Mouse (Mus musculus) midbrain, embryonic 15.5 days (tissue): ENCODE results near the gene Syce1. TPM values are rescaled to one million over a fixed set of nuclear protein-coding genes. Genes with fewer than 3 reads are reported as not detected.
"Not testable (repeated sequence)": the region's sequence is repeated elsewhere in the genome, so short reads cannot be mapped to it uniquely, and the experiment has no call there.

Source experiments
- ATAC-seq: fragments of 200-750 bp; cut with Nextera tagmentation; replicated peaks from 2 replicates; pipeline ENCODE4 v1.8.0; 2017; ENCODE audit warnings: moderate TSS enrichment
- H3K27ac ChIP-seq: fragments of 300-500 bp; sonication (generic); 2 replicates; pipeline ENCODE4 v1.5.1; 2015; ENCODE audit warnings: mild to moderate bottlenecking, inconsistent platforms
- H3K27me3 ChIP-seq: fragments of 300-500 bp; sonication (generic); replicated peaks from 2 replicates; pipeline ENCODE4 v1.6.1; 2015; ENCODE audit warnings: inconsistent platforms
- H3K36me3 ChIP-seq: fragments of 300-500 bp; sonication (generic); replicated peaks from 2 replicates; pipeline ENCODE4 v1.6.1; 2015; ENCODE audit warnings: inconsistent platforms
- H3K4me1 ChIP-seq: fragments of 300-500 bp; sonication (generic); 2 replicates; pipeline ENCODE4 v1.6.1; 2015; ENCODE audit warnings: inconsistent platforms
- H3K4me2 ChIP-seq: fragments of 300-500 bp; sonication (generic); 2 replicates; pipeline ENCODE4 v1.6.1; 2015; ENCODE audit warnings: inconsistent platforms, mild to moderate bottlenecking, moderate library complexity
- H3K4me3 ChIP-seq: fragments of 300-500 bp; sonication (generic); 2 replicates; pipeline ENCODE4 v1.5.1; 2015; ENCODE audit warnings: mild to moderate bottlenecking, inconsistent platforms
- H3K9ac ChIP-seq: fragments of 300-500 bp; sonication (generic); 2 replicates; pipeline ENCODE4 v1.6.1; 2015; ENCODE audit warnings: mild to moderate bottlenecking, inconsistent platforms
- H3K9me3 ChIP-seq: fragments of 300-500 bp; sonication (generic); 2 replicates; pipeline ENCODE4 v1.6.1; 2016; ENCODE audit warnings: inconsistent platforms
- WGBS: fragments of 180-500 bp; shearing (Covaris S2); methylation state at CpG from one replicate; pipeline ENCODE4 v1.1.7; 2015; ENCODE audit warnings: mixed read lengths; 5-methylcytosine and 5-hydroxymethylcytosine counted together
- polyA plus RNA-seq: library from polyadenylated mRNA; unstranded; fragments of >200 nt; fragmentation: Nextera tagmentation; extraction: Ambion mirVana; gene quantifications from 2 replicates; pipeline ENCODE4 v1.2.1, GENCODE M21; 2015

Syce1 gene
- polyA plus RNA-seq, 1 experiment from 2014 or later, result 0.45 TPM

DNA sequence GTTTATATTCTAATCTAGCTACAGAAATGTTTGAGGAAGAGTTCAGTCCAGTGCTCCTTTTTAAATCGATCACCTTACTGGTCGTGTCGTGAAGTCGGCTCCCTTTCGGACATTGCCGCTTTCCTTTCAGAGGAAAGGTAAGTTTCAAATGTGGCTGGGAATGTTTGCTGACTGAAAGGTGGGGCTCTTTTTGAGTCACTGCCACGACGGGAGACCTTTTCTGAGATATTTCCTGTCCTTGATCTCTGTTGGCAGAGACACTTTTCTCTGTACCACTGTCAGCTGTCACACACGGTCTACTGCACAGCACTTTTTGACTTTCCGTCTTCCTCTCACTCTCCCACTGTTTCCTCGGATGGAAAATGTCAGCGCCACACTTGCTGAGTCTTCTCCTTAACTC is 25.2 kb upstream of the Syce1 start:
- ATAC-seq, result no peak
- Histone ChIP-seq H3K4me2 (no peak overlapping the region), H3K4me3 (no peak overlapping the region), H3K36me3 (peaks cover 28% of the 10 kb centered on the region), H3K27me3 (no peaks in the 10 kb centered on the region), H3K9me3 (no peaks in the 10 kb centered on the region), H3K4me1 (peaks cover 11% of the 10 kb centered on the region), H3K27ac (no peak overlapping the region), H3K9ac (no peak overlapping the region)
- 92% methylated on average over 12 of the region's 12 CpGs for WGBS

DNA sequence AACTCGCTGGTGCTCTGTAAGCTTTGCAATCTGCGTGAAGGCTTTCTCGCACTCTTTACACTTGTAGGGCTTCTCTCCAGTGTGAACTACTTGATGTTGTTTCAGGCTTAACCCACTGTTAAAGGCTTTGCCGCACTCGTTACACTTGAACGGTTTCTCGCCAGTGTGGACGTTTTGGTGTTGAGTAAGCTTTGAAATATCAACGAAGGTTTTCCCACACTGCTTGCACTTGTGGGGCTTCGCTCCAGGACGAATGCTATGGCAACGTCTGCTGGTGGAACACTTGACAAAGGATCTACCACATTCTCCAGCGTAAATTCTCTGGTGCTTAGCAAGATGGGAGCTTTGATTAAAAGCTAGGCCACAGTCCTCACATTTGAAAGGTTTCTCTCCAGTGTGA is 24.1 kb upstream of the Syce1 start:
- H3K27ac ChIP-seq, result no peak overlapping the region
- no peak overlapping the region for H3K4me2 ChIP-seq
- 75% methylated on average over 13 of the region's 13 CpGs for WGBS
- peaks cover 37% of the 10 kb centered on the region for H3K36me3 ChIP-seq
- H3K9me3 ChIP-seq, result no peaks in the 10 kb centered on the region
- no peak overlapping the region for H3K4me3 ChIP-seq
- no peak for ATAC-seq
- no peaks in the 10 kb centered on the region for H3K27me3 ChIP-seq
- no peak overlapping the region for H3K9ac ChIP-seq
- no peaks in the 10 kb centered on the region; the same call in 1 of the 2 replicates for H3K4me1 ChIP-seq

DNA sequence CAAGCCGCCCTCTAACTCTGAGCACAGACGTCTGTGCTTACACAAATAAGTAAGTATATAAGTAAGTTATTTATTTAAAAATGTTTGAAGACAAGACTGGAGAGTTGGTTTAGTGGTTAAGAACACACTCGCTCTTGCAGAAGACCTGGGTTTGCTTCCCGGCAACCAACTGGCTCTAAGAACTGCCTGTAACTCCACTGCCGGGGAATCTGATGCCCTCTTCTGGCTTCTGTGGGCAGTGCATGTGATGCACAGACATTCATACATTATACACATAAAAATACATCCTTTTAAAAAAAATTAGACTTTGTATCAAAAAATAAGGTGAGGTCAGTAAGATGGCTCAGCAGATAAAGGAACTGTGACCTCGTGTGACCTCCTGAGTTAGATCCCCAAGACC is 22.8 kb upstream of the Syce1 start:
- no peaks in the 10 kb centered on the region for H3K9me3 ChIP-seq
- WGBS, result 94% methylated on average over 6 of the region's 6 CpGs
- ATAC-seq, result no peak
- no peak overlapping the region for H3K4me3 ChIP-seq
- H3K4me1 ChIP-seq, result no peaks in the 10 kb centered on the region
- H3K27ac ChIP-seq, result no peak overlapping the region
- peaks cover 38% of the 10 kb centered on the region for H3K36me3 ChIP-seq
- no peaks in the 10 kb centered on the region for H3K27me3 ChIP-seq
- no peak overlapping the region for H3K4me2 ChIP-seq
- H3K9ac ChIP-seq, result no peak overlapping the region

DNA sequence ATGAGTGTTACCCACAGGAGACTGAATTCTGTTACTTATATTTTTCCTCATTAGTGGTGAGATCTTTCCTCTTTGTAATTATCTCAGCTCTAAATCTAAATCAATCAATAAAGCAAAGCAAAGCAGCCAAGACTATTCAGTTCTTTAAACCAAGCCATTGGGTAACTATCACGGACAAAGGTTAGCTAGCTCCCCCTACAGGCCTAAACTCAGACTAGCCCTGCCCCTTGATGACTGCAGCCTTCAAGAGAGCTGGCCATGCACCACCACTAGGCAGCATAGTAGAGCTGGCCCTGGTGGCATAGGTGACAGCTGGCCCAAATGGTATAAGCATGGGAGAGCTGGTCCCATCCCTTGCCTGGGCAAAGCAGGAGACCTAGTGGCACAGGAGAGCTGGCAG is 18.1 kb upstream of the Syce1 start:
- Histone ChIP-seq H3K4me2 (no peak overlapping the region), H3K27me3 (no peaks in the 10 kb centered on the region), H3K4me1 (no peaks in the 10 kb centered on the region), H3K4me3 (no peak overlapping the region), H3K9ac (no peak overlapping the region), H3K36me3 (peaks cover 15% of the 10 kb centered on the region), H3K27ac (no peak overlapping the region), H3K9me3 (no peaks in the 10 kb centered on the region)
- 20% methylated on average over 1 of the region's 1 CpGs for WGBS
- peak; percentile 38; the same call in 1 of the 2 replicates for ATAC-seq

DNA sequence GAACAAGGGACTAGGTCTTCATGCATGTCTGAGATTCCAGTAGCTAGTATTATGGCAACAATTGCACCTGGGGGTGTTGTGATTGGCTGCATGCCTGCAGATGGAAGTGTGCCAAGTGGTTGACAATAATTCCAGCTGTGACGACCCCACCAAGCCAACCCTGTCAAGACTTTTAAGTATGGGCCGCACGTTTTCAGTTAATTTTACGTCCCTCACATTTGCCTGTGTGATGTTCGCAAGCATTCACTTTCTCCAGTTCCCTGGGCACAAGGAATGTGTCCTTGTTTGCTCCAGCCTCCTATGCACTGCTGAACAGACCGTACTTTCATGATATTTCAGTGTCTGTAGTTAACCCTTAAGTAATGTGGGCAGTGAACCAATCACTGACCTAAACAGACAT is 15.0 kb upstream of the Syce1 start:
- H3K9ac ChIP-seq, result no peak overlapping the region
- H3K27me3 ChIP-seq, result no peaks in the 10 kb centered on the region
- 75% methylated on average over 6 of the region's 6 CpGs for WGBS
- no peak overlapping the region for H3K4me3 ChIP-seq
- ATAC-seq, result no peak
- no peaks in the 10 kb centered on the region for H3K4me1 ChIP-seq
- no peaks in the 10 kb centered on the region for H3K9me3 ChIP-seq
- H3K36me3 ChIP-seq, result peaks cover 8% of the 10 kb centered on the region; the same call in 1 of the 2 replicates
- H3K27ac ChIP-seq, result no peak overlapping the region
- no peak overlapping the region for H3K4me2 ChIP-seq

DNA sequence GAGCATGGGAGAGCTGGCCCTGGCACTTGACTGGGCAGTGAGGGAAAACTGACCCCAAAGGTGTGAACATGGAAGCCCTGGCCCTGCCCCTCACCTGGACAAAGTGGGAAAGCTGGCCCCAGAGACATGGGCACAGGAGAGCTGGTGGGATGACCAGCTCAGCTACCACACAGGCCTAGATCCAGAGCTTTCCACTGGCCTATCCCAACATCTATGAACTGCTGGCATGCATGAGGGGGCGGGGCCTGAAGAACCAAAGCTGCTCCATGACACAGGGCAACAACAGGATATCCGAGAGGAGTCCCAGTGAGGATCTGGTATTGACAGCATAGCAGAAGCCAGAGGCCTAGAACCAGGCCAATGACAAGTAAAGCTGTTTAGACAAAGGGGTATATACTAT is 10.6 kb upstream of the Syce1 start:
- Histone ChIP-seq H3K4me1 (no peaks in the 10 kb centered on the region), H3K4me3 (no peak overlapping the region), H3K9ac (no peak overlapping the region), H3K36me3 (no peaks in the 10 kb centered on the region), H3K27me3 (no peaks in the 10 kb centered on the region), H3K4me2 (no peak overlapping the region), H3K27ac (no peak overlapping the region), H3K9me3 (no peaks in the 10 kb centered on the region)
- 74% methylated on average over 2 of the region's 2 CpGs for WGBS
- ATAC-seq, result no peak

DNA sequence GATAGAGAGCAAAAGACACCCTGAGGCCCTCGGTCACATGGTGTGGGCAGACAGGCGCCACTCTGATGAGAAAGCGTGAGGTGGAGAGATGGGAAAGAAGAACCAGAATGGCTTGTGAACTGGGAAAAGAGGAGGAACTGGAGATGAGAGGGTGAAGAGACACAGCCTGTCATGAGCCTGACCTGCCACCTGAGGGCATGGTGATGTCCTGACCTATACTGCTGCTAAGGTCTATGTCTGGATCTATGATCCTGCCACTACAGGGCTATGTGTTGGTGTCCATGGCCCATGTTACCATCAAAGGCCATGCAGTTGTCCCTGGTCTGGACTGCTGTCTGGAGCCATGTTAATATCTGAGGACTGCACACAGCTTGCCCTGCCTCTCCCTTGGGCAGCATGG is 10.0 kb upstream of the Syce1 start:
- no peak for ATAC-seq
- H3K4me2 ChIP-seq, result no peak overlapping the region
- H3K4me3 ChIP-seq, result no peak overlapping the region
- no peaks in the 10 kb centered on the region for H3K4me1 ChIP-seq
- H3K27ac ChIP-seq, result no peak overlapping the region
- 92% methylated on average over 3 of the region's 3 CpGs for WGBS
- H3K36me3 ChIP-seq, result no peaks in the 10 kb centered on the region
- H3K9me3 ChIP-seq, result no peaks in the 10 kb centered on the region
- H3K9ac ChIP-seq, result no peak overlapping the region
- no peaks in the 10 kb centered on the region for H3K27me3 ChIP-seq

DNA sequence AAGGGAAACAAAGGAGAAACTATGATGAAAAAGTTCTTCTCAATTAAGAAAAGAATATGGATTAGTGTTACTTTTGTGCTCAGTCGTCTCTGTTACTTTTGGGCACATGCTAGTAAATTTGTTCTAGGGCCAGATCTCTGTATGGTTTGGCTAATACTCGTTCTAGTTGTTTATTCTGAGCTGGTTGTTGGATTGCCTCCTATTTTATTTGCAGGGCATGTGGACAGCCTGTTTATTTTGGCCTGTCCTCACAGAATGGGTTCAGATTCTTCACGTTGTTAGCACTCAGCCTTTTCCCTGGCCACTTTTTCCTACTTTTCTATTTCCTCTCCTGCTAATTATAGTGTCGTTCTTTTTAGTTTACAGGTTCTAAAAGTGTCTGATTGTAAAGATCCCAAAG is 5.9 kb upstream of the Syce1 start:
- WGBS, result 71% methylated on average over 4 of the region's 4 CpGs

DNA sequence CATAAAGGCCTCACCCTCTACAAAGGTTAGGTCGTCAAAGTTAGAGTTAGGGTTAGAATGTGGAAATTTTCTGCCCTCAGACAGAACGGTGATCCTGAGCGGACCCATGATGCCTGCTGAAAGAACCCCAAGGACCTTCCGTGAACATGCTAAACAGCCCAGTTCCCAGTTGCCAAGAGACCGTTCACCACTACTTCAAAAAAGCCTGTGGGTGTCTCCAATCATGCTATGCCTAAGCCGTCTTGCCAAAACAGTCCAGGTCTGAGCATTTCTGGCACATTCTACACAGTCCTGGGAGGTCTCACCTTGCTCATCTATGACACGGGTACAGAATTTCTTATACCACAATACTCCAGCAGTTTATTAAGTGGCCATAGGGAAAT is 392 bp upstream of the Syce1 start:
- WGBS, result 85% methylated on average over 7 of the region's 7 CpGs
- H3K4me1 ChIP-seq, result no peaks in the 10 kb centered on the region
- ATAC-seq, result no peak

More for the DNA sequence above, 5.9 kb upstream of the Syce1 start:
- H3K4me1 ChIP-seq, result no peaks in the 10 kb centered on the region
- H3K36me3 ChIP-seq, result no peaks in the 10 kb centered on the region
- H3K4me3 ChIP-seq, result no peak overlapping the region
- no peaks in the 10 kb centered on the region for H3K9me3 ChIP-seq
- H3K27ac ChIP-seq, result no peak overlapping the region
- no peak for ATAC-seq
- no peak overlapping the region for H3K4me2 ChIP-seq
- H3K9ac ChIP-seq, result no peak overlapping the region
- H3K27me3 ChIP-seq, result no peaks in the 10 kb centered on the region

DNA sequence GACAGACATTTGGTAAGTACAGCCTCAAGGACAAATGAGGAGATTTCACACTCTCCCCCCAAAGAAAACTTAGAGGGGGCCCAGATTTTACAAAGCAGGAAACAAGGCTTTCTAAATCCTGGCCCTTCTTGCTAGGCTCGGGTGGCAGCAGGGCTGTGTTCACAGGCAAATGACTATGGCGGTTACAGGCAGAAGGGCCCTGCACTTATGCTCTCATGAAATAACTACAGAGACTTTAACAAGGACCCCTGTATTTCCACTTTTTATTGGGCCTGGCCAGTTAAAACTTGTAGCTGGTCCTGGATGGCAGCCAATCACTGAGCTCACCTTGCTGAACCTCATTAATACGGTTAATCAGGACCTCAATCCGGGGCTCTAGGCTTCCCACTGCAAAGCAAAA is 7.1 kb downstream of the Syce1 start:
- Histone ChIP-seq H3K36me3 (no peaks in the 10 kb centered on the region), H3K4me1 (no peaks in the 10 kb centered on the region), H3K27ac (no peak overlapping the region), H3K27me3 (no peaks in the 10 kb centered on the region), H3K4me2 (no peak overlapping the region), H3K9ac (no peak overlapping the region), H3K4me3 (no peak overlapping the region), H3K9me3 (no peaks in the 10 kb centered on the region)
- ATAC-seq, result no peak
- 90% methylated on average over 4 of the region's 4 CpGs for WGBS

More for the DNA sequence above, 392 bp upstream of the Syce1 start:
- no peak overlapping the region for H3K27ac ChIP-seq
- H3K27me3 ChIP-seq, result no peaks in the 10 kb centered on the region
- H3K36me3 ChIP-seq, result no peaks in the 10 kb centered on the region
- H3K4me2 ChIP-seq, result no peak overlapping the region
- H3K4me3 ChIP-seq, result no peak overlapping the region
- H3K9ac ChIP-seq, result no peak overlapping the region
- no peaks in the 10 kb centered on the region for H3K9me3 ChIP-seq

DNA sequence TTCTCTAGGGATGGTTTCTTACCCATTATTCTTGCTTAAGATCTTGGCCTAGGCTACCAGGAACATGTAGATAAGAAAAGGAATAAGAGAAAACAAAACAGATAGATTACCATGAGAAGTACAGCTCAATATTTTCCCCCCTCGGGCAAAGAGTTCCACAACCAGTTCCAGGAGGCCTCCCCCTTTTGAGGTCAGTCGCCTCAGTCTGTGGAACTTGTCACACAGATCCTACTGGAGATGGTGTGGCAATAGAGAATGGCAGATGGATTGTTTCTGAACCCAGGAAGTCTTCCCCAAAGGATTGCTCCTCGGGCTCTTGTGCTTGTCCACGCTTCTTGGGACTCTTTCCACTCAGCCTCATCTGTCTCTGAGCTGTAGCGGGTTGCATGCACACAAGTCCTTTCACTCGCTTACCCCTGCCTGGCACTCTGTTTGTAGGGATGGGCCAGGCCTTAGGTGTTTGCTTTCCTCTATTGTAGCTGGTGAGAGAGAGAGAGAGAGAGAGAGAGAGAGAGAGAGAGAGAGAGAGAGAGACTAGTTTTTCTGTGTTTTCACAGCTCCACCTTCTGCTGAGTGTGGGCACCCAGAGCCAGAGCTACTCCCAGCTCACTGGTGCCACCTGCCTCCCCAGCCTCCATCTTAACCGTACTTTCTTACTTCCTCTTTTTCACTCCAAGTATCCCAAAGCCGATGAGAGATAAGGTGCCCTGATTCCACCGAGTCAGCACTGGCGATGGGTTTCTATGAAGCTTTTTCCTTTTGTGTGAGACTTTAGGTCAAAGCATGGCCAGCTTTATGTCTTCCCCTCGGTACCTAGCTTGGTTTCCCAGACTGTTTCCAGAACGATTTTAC is 21.5 kb downstream of the Syce1 start:
- Histone ChIP-seq H3K4me3 (no peak overlapping the region), H3K27me3 (no peaks in the 10 kb centered on the region), H3K4me1 (no peaks in the 10 kb centered on the region), H3K36me3 (no peaks in the 10 kb centered on the region), H3K9ac (no peak overlapping the region), H3K27ac (no peak overlapping the region), H3K9me3 (no peaks in the 10 kb centered on the region), H3K4me2 (no peak overlapping the region)
- no peak for ATAC-seq
- WGBS, result 76% methylated on average over 12 of the region's 12 CpGs

DNA sequence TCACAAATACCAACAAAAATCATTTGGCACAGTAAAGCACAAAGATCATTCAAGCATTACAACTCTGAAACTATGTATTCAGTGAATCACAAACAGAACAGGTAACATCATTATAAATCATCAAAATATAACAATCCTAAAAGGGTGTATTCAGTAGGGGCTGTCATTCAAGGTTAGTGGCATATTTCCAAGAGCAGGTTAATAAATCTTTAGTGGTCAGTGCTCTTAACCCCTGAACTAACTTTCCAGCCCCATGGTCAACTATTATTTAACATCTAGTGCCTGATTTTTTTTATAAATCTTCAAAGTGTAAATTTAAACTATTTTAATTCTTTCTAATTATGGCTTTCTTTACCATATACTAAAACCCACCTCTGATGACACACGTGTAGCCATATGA is 22.3 kb downstream of the Syce1 start:
- not testable (repeated sequence) for H3K4me3 ChIP-seq, H3K27ac ChIP-seq, H3K27me3 ChIP-seq, H3K4me1 ChIP-seq, H3K9ac ChIP-seq, ATAC-seq, H3K36me3 ChIP-seq, H3K4me2 ChIP-seq, H3K9me3 ChIP-seq
- WGBS, result 71% methylated on average over 1 of the region's 1 CpGs

DNA sequence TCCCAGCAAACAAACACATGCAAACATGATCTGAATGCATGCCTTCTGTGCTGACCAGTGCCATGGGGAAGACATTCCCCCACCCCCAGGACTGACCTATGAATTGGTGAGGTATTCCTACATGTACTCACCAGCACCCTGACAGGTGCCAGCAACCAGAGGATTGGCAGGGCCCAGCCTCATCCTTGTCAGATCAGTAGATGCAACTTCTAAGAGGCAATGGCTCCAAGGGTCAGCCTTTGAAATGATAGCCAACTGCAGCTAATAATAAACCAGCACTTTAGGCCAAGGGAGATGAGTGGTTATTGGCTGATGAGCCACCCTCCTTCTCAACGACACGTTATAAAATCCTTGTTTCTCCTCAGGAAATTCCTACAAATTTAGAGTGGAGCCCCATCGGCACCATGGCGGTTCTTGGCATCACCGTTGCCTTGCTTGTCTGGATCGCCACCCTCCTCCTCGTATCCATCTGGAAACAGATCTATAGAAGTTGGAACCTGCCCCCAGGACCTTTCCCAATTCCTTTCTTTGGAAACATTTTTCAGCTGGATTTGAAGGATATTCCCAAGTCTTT is 24.1 kb downstream of the Syce1 start, which contains the start of gene Cyp2e1:
Cyp2e1 (plus strand) TSS at position 293 of the 574 bp plus-strand sequence.
- H3K4me1 ChIP-seq, result no peaks in the 10 kb centered on the region
- no peak within 1 kb of the TSS for H3K4me2 ChIP-seq
- H3K36me3 ChIP-seq, result no peaks in the 10 kb centered on the region
- H3K27ac ChIP-seq, result no peak within 1 kb of the TSS
- ATAC-seq, result no peak
- H3K9ac ChIP-seq, result no peak within 1 kb of the TSS
- H3K4me3 ChIP-seq, result no peak within 1 kb of the TSS
- 91% methylated on average over 7 of the region's 7 CpGs for WGBS
- H3K27me3 ChIP-seq, result no peaks in the 10 kb centered on the region
- H3K9me3 ChIP-seq, result no peaks in the 10 kb centered on the region
